In genomic region chr9:64281105-64281780, GRCm38 (mm10) we compare ENCODE assay signal across 8 mouse cellular contexts. TPM values are rescaled to one million over a fixed set of nuclear protein-coding genes. Genes with fewer than 3 reads are reported as not detected.
A peak's percentile ranks its signal among the peaks of the same experiment; 100 is the strongest.
DNase-seq lines count a peak whose midpoint lies in the region; ATAC-seq lines count a peak whose summit lies in the region.

Gene Tipin, plus strand, starts transcription at chr9:64281581.

- H3K4me1 ChIP-seq in hindbrain, embryonic 12.5 days = peaks cover 9% of the 10 kb centered on the region

- WGBS in hindbrain, embryonic 12.5 days = 3% methylated on average over 46 of the region's 46 CpGs

- H3K4me2 ChIP-seq in hindbrain, embryonic 12.5 days (replicated peaks) = peak within 1 kb of the TSS; percentile 70

- H3K4me3 ChIP-seq in hindbrain, embryonic 12.5 days = peak within 1 kb of the TSS; percentile 67

- ATAC-seq in hindbrain, embryonic 12.5 days (ENCODE audit: low FRiP score) = peak; percentile 93

- peak within 1 kb of the TSS; percentile 87 for H3K27ac ChIP-seq in hindbrain, embryonic 12.5 days

- H3K27me3 ChIP-seq in hindbrain, embryonic 12.5 days = no peaks in the 10 kb centered on the region

- no peaks in the 10 kb centered on the region for H3K9me3 ChIP-seq in hindbrain, embryonic 12.5 days (replicated peaks)

- peak within 1 kb of the TSS; percentile 91 for H3K9ac ChIP-seq in hindbrain, embryonic 12.5 days

- H3K36me3 ChIP-seq in hindbrain, embryonic 12.5 days = no peaks in the 10 kb centered on the region

- DNase-seq in NIH3T3 (ENCODE audit: low read depth) = peak; percentile 97
- DNase-seq in cerebellum, postnatal 10 days = peak; percentile 98
- peak; percentile 81 to 91 for DNase-seq in frontal cortex, postnatal 10 days (ENCODE audit: low spot score in 2 of 2)
- DNase-seq in layer of hippocampus, postnatal 14 days (ENCODE audit: low spot score in 2 of 2) = peak; percentile 90 to 92
- peak; percentile 97 for DNase-seq in lung, postnatal 14 days
- DNase-seq in retina, adult 2 months (ENCODE audit: low read depth, low spot score) = peak; percentile 80
- peak; percentile 95 to 96 for DNase-seq in thymus, postnatal 36 days

RNA-seq across cellular contexts. Expression of gene Tipin, which starts in this region (rescaled TPM):
- polyA plus RNA-seq in hindbrain, embryonic 12.5 days (2016; fragmentation: Nextera tagmentation; extraction: Ambion mirVana) = 143 and 153 TPM in 2 replicates
- total RNA-seq in layer of hippocampus, postnatal 14 days (2021) = 10 to 100 TPM; 17.7 to 18.2 TPM

Comparison
In these comparisons a context has a peak if more than half of its experiments do, and no peak if none do; other contexts are left out.
1. Peak in every context shown above with its lines: DNase-seq, ATAC-seq, H3K4me3 ChIP-seq and H3K27ac ChIP-seq.